Mouse (Mus musculus) layer of hippocampus, postnatal 14 days (tissue): Measurements from ENCODE around the gene Cdk17. TPM values are rescaled to one million over a fixed set of nuclear protein-coding genes. Genes with fewer than 3 reads are reported as not detected.

Experiments
- DNase-seq, 2 experiments: peaks; one replicate each; pipeline ENCODE4 v3.0.0; 2021 to 2022; ENCODE audit warnings: low spot score in 2 of 2, mixed read lengths in 1 of 2
- total RNA-seq, 2 experiments: library from RNA; stranded (reverse); gene quantifications; 2 replicates each; pipeline ENCODE4 v1.2.3; 2021

Gene Cdk17
- total RNA-seq, 2 experiments from 2014 or later, result 138 to 142 TPM

DNA sequence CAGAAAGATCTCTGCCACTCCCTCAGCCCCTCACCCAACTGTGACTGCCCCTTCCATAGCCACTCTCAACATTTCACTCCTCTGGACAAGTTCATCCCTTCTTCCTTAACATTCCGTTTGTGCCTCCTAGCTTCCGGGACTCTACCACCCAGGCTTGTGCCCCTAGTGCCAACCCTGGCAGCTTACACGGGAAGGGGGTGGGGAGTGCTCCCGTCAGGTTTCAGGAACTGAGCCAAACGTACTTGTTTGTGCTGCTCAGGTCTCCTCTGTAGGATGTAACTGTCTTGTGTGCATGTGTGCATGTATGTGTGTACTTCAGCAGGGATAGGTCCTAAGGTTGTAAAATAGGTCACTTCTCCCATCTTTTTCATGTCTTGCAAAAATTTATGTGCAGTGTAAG lies 99.2 kb downstream of the Cdk17 start:
- no peak for DNase-seq

DNA sequence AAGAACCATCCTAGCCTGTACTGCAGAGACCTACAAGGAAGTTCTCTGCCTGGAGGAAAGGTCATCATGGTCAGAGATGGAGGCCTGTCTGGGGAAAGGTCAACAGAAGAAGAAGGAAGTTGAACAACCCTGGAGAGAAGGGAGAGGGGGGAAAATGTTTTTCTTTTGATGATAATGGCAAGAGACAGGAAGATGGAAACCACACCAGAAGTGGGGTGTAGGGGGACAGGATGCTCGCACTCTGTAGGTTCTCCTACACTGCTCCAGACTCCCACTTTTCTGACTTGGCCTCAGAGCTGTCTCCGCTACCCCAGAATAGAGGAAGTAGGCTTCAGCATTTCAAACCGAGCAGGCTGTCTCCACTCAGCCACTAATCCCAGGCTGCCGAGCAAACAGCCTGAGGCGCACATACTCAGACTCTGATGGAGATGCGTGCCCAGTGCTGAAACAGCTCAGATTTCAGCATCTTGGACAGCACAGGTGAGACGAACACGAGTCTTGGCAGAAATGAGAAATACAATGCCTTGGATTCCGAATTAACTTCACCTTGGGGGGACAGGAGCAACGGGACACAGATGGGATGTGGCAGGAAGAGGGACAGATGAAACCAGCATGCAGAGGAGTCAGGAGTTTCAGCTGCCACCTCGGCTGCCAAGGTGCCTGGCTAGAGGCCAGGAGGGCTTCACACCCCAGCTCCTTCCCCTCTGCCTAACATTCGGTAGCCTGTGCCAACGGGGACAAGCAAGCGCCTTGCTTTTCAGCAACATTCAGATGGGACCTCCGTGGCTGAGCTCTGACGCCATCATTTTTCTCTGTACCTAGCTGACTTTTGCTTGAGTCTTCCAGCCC lies 100.7 kb downstream of the Cdk17 start:
- DNase-seq, result peak in 1 of 2 experiments; percentile 68

DNA sequence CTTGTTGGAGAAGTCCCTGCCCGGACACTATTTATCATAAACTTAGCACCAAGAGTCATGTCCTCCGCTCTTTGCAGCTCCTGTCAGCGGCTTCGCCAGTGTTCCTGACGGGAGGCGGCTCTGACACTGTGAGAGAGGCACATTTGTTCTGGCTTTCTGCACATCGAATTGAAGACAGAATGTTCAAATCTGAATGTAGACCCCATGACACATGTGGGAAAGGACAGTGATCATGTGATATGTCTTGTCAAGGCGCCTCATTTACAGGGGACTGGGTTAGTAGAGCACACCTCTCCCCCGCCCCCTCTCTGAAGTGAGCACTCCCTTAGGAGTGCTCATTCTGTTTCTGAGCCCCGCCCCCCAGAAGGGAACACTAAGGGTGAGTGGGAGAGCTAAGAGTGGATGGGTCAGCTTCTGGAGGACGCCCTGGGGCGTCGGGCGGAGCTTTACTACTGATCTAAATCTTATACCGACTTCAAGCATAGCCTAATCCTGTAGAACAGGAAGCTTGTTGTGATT lies 101.4 kb downstream of the Cdk17 start:
- no peak for DNase-seq

DNA sequence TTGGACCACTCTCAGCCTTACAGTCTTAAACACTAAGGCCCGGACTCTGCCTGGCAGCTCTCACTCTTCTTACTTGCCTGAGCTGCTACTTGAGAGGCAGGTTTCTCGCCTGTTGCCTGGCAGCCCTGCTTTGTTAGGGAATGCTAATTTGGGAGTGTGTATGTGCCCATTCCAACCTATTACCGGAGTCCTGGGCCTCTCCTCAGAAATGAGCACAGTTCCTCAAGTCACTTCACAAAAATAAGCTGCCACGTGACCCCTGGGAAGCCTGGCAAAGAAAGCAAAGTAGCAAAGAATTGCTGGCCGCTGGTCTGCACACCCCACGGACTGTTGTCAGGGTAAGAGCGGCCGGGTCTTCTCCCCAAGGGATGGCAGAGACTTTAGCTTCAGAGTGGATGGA lies 102.8 kb downstream of the Cdk17 start:
- peak in 1 of 2 experiments; percentile 70 for DNase-seq

DNA sequence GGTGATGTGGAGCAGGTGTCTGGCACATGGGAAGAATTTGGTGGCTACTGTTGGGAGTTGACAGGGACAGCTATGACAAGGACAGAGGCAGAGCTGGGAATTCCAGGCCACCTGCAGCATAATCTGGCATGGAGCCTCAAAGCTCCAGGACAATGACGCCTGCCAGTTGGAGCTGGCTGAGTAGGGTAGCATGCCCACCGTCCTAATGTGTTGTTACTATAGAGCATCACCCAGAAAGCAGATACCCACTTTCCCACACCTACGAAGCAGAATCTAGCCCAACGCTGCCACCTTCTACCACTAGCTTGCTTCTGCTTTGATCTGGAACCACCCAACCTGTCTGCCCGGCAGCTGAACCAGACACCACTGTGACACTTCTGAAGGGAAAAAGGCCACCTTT lies 103.3 kb downstream of the Cdk17 start:
- DNase-seq, result no peak

DNA sequence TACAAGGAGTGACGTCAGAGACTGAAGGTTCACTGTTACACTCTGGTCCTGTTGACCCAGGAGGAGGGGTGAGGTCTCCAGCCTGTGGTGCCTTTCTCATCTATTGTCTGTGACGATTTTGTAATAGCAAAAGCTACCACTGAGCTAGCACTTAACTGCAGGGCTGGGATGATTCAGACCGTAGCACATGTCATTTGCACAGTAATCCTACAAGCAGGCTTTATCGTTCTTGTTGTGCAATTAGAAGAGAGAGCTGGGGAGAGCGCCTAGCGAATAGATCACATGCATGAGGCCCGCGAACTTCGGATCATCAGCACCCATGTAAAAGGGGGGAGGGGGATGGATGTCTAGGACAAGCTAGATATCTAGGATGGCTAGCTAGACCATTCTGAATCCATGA lies 105.2 kb downstream of the Cdk17 start:
- no peak for DNase-seq

DNA sequence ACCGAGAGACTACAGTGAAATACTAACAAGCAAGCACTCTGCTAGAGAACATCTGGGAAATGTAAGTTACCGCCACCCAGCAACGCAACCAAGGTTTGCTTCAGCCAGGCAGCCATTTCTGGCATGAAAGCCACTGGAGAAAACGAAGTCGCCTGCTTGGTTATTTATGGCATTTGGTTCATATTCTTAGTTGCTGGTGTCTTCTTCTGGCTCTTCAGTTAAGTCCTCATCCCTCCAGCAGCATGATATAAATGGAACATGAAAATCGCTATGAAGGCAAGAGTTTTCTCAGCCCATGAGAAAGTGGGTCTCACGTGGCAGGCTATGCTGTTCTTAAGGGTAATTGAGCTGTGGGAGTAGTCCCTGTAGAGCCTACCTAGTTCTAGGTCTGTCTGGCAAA lies 105.8 kb downstream of the Cdk17 start:
- DNase-seq, result no peak

DNA sequence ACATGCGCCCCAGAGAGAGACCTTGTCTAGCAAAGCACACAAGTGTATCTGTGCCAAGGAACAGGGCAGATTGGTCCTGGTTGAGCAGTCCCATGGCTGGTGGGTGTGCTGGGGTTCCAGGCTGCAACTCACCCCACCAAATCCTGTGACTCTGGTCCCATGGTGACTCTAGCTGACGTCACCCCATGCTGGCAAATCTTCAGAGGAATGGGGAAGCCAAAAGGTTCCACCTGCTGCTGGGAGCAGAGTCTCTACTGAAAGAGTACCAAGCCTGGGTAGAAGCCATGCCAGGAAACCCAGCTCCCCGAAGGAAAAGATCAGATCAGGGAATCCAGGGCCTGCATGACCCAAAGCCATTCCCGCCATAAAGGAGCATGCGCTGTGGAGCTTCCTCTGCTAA lies 106.8 kb downstream of the Cdk17 start:
- no peak for DNase-seq

DNA sequence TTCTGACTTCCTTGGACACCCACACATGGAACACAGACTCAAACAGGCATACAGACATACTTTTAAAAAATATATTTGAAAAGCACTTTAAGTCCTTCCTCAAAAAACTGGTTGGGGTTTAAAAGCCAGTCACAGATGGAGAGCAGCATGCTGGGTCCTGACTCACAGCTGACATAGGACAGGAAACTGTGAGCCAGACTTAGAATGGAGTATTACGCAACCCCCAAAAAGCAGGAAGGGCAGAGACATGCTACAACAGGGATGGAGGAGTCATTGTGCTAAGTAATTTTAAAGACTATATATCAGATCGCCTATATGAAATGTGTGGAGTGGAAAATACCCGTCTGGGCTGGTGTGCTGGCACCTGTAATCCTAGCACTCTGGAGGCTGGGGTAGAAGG lies 107.7 kb downstream of the Cdk17 start:
- DNase-seq, result no peak

DNA sequence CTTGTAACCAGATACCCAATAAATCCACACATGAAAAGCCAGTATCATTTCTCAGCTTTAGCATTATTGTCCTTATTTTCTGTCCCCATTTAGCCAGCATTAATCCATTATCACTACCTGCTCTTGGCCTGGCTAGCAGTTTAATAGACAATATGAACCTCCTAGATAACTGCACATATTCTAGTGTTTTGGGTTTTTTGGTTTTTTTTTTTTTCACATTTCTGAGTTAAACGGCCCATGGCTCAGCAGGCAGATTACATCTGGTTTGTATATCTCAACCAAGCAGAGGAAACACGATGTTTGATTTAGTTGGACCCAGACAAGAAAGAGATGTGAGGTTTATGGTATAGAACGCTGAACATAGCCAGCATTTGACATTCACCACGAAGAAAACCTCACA lies 109.1 kb downstream of the Cdk17 start:
- DNase-seq, result no peak

DNA sequence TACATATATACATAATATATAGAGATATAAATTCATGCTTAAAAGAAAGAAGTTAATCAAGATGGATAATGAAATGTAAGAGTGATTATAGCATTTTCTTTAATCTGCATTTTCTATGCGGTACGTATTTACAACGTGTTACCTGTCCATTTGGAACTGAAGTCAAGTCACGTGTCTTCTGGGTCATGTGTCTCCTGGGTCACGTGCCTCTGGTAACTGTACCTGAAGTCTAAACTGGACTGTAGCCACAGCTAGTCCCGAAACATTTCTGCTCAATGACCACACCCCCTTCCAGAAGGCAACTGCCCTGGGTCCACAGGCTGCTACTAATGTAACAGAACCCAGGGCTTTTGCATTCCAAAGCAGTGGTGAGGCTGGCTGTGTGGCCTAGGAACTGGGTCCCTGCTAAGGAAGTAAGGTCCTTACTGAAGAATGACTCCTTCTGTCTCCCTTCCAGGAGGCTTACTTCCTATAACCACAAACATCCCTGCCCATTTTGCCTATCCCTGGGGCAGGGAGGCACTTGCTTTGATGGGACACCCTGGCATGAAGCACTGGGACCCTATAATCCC lies 110.3 kb downstream of the Cdk17 start:
- DNase-seq, result no peak

DNA sequence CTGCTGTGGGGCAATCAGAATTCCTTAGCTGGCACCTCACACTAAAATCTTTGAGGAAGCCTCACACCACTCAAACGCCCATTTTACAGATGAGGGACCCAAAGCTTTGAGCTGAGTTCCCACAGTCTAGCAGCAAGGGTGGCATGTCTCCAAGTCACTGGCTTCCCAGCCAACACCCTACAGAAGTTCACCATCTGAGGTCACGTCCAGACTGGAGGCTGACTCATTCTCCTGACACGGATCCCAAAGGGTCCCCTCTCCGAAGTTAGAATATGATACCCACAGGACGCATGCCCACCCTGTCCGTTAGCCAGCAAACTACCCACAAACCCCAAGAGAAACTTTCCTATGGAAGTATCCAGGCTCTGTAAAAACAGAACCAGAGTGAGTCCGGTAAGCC lies 111.2 kb downstream of the Cdk17 start:
- no peak for DNase-seq

DNA sequence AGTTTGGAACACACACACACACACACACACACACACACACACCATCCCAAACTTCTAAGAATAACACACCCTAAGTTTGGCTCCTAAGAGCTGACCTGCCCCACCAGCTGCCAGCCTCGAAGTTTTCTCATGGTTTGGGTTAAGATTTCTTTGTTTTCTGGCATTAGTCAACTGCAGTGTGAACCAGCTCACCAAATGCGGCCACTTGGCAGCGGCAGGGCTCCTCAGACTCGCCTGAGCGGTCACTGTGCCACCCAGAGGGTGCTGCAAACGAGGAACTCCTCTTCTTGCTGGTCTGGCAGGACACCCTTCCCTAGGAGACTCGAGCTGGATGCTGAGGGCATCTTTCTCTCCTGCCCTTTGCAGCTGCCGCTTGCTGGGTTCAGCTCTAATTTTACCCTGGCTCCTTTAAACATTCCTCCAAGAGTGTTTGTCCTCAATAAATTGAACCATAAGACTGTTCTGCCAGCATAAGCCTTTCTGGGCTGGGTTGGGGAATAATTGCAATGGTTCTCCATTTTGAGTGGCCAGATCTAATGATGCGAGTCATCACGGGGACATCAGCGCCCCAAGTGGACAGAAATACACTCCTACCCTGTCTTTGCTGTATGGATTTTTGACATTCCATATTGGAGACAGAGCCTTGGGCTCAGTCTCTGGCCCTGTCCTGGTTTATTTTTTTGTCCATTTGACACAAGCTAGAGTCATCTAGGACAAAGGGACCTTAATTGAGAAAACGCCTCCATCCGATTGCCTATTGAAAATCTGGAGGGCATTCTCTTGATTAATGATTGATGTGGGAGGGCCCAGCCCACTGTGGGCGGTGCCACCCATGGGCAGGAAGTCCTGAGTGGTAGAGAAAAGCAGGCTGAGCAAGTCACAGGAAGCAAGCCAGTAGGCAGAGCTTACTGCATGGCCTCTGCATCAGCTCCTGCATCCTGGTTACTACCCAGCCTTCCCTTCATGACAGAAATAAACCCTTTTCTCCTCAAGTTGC lies 112.6 kb downstream of the Cdk17 start:
- DNase-seq, result no peak

DNA sequence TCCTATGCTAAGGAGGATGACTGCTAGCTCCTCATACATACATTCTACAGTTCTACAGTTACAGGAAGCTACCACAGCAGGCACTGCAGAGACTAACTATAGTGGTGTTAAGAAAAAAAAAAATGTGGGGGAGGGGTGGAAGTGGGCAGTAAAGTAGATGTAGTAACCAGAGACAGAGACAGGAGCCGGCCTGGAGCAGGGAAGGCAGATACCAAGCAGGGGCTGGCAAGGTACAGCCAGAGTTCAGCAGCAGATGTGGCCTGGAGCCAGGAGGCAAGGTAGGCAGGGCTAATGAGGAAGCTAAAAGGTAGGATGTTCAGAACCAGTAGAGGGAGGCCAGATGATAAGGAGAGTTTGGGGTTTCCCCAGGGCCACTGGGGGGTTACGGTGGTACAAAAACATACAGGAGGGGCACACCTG lies 113.6 kb downstream of the Cdk17 start:
- no peak for DNase-seq

DNA sequence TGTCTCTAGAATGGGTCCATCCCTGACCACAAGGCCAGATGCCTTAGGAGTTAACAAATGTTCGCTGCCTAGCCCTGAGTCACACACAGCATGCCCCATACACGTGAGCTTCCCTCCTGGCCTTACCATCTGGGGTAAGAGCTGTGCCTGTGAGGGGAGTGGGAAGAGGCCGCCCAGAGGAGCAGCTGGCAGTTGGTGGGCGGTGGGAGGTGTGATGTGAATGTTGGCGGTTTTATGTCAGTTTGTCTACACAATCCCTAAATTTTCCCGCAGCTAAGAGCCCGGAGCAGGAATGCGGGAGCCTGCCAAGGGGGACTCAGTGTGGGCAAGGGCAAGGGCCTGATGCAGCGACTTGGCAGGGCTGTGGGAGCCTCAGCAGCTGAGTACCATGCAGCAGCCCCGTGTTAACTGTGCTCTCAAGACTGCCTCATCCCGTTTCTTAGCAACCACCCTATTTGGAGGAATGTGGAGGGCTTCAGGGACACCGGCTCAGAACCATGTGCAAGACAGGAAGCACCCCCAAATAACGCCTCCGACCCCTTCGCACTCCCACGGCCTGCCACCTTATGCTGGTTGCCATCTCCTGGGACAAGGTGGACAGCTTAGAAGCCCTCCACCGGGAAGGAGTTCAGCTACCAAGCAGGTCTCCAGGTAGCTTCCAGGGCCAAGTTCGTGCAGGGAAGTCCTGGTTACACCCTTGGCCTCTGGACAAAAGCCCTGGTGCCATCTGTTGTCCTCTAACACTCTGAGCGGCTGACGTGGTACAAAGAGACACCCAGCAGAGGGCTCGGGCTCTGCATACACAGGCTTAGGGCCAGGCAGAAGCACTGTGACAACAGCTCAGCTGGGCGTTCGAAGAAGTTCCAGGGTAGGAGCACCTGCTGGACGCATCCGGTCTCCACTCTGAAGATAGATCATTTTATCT lies 114.8 kb downstream of the Cdk17 start:
- DNase-seq, result peak; percentile 84 to 90

DNA sequence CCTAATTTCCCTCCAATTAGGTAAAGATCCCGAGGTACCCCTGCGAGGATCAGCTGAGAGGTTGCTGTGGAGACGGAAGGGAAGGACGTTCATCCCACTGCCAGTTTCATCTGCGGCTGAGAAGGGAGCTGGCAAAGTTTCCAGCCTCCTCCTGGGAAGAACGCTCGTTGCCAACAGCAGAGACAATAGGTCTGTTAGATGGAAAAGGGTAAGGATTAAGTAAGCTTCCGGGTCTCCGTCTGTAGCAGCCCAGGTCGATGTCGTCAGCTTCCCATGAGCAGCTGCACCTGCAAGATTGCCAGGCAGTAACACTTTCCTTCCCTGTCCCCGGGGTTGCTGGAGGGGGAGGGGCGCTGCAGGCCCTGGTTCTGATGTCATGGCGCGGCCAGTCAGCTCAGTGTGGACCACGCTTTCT lies 115.7 kb downstream of the Cdk17 start:
- peak; percentile 81 to 92 for DNase-seq

DNA sequence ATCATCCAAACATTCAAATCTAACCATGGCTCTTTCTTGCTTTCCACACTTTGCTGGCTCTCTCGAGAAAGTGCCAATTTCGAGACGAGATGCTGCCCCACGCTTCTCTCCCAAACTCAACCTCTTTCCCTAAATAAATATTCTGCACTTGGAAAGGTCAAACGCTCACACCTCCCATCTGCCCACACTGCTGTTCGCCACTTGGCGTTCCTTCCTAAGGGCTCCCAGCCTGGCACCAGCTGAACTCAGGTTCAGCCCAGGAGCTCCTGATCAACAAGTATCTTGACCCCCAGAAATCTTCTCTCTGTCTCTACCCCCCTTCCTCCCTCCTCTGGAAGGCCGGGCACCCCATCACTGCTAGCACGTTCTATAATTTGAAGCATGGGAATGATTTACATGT lies 116.2 kb downstream of the Cdk17 start:
- DNase-seq, result peak in 1 of 2 experiments; percentile 34

DNA sequence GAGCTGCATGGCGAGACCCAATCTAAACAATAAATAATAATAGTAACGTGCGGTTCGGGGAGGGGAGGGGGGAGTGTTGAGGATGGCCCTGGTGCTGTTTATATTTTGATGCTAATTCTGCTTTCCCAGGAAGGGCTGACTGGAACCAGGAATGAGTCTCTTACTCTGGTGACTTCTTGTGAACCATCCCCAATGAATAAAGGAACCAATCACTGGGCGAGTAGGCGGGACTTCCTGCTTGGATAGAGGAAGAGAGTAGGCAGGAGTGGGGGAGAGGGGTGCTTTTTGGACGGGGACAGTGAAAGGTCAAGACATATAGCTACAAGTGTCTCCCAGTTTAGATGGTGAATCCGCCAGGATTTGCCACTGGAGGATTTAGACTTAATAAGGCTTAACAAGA lies 117.7 kb downstream of the Cdk17 start:
- DNase-seq, result no peak

DNA sequence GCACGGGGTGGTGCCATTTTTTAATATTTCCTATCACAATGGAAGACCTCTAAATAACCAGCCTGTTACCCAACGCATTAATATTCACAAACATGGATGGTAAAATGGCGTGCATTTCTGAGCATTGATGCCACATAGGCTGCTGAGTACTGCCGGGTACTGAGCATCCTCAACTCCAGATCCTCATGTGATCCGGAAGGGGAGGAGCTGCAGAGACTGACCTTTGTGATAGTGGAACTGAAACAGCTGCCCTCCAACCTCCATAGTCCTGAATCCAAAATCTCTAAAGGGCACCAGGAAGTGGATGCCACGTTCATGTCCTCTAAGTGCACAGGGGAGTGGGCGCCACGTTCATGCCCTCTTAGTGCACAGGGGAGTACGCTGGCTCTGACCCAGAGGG lies 118.4 kb downstream of the Cdk17 start:
- DNase-seq, result no peak

DNA sequence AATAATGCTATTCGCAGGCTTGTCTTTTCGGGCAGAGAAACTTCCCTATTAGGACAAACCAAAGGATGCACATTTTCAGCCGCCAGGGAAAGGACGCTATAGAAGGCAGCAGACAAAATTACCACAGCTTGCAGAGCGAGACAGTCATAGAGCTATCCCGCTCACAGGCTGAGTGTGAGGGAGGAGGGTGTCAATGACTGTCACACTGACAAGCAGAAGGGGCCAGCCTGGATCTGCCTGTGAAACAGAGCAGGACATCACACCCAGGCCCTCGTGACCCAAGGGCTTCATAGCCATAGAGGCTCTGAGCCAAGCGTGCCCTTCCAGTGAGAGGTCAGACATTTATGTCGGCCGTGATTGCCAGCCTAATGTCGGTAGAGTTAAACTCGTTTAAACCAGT lies 119.9 kb downstream of the Cdk17 start:
- DNase-seq, result no peak
